Comparison of ENCODE assay signal across 9 mouse cellular contexts in the genomic region with DNA sequence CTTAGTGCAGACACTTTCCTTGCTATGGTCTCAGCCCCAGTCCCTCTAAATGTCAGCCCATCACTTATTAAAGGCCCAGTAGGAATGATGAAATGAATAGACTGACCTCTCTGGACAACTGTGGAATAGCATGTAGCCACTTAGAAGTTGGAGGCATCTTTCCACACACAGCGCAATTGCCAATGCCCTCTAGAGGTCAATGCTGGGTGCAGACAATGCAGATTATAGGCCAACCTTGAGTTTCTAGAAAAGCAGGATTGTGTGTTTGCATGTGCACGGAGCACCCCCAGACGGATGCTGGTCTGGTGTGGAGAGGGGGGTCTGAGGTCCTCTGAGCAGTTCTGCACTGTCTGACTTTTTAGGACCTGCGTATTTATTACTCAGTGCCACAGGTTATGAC. TPM values are rescaled to one million over a fixed set of nuclear protein-coding genes. Genes with fewer than 3 reads are reported as not detected.
DNase-seq lines count a peak whose midpoint lies in the region; ATAC-seq and TF ChIP-seq lines count a peak whose summit lies in the region.
"Had no signal": no experiment of that assay in that cellular context is flagged by ENCODE, and none has a peak within 500 bp of the region (broad histone marks: within the 10 kb centered on the region; RNA-seq: fewer than 3 reads in every experiment).

No protein-coding gene starts in this region.

- no peaks in the 10 kb centered on the region for H3K36me3 ChIP-seq in heart, adult 2 months (ENCODE audit: control insufficient read depth, insufficient read depth, low read length)
- no peaks in the 10 kb centered on the region for H3K36me3 ChIP-seq in hindbrain, postnatal 0 days (ENCODE audit: insufficient read depth, low read length)

- TF ChIP-seq EP300 in heart, adult 2 months (IDR thresholded peaks at IDR 0.05; ENCODE audit: insufficient read depth, low read depth, low read length), result no peak

- H3K4me3 ChIP-seq in heart, adult 2 months, result no peak overlapping the region
- H3K4me3 ChIP-seq in hindbrain, postnatal 0 days (ENCODE audit: low read length), result no peak overlapping the region
- H3K4me3 ChIP-seq: lung, embryonic 15.5 days had no signal

- H3K9me3 ChIP-seq in hindbrain, postnatal 0 days (ENCODE audit: low read length), result no peaks in the 10 kb centered on the region
- H3K9me3 ChIP-seq: lung, embryonic 15.5 days had no signal

- intact Hi-C loops in heart, adult 2 months (cut with DNase I), result loop anchor here (2.0 to 10.0 kb wide), 2 partner anchors 39 to 239 kb away; a partner anchor contains a TSS

- TF ChIP-seq CTCF in heart, adult 2 months (IDR thresholded peaks at IDR 0.05), result peak; percentile 78
- TF ChIP-seq CTCF in hindbrain, postnatal 0 days (IDR thresholded peaks at IDR 0.05; ENCODE audit: low read depth), result peak; percentile 88

- WGBS in heart, adult 2 months, result 68% methylated on average over 4 of the region's 4 CpGs
- 70% methylated on average over 4 of the region's 4 CpGs for WGBS in hindbrain, postnatal 0 days

- H3K27me3 ChIP-seq in heart, adult 2 months (ENCODE audit: control insufficient read depth, insufficient read depth, low read length), result no peaks in the 10 kb centered on the region
- no peaks in the 10 kb centered on the region for H3K27me3 ChIP-seq in hindbrain, postnatal 0 days (ENCODE audit: insufficient read depth, low read length)
- H3K27me3 ChIP-seq: lung, embryonic 15.5 days had no signal

- no peaks in the 10 kb centered on the region for H3K79me2 ChIP-seq in heart, adult 2 months (replicated peaks; ENCODE audit: control insufficient read depth, insufficient read depth, low read length)

- no peak for DNase-seq in heart, adult 2 months
- no peak for DNase-seq in heart, adult 9 months (ENCODE audit: low spot score in 2 of 2)
- DNase-seq in 416B (ENCODE audit: low read depth), result peak; percentile 83
- DNase-seq in NIH3T3 (ENCODE audit: low read depth), result peak; percentile 80
- DNase-seq in hindbrain, postnatal 0 days (ENCODE audit: low spot score), result peak; percentile 76
- DNase-seq in retina, postnatal 7 days (ENCODE audit: low read depth, low spot score), result peak; percentile 47
- no peak for DNase-seq in urinary bladder, postnatal 14 days (ENCODE audit: low spot score)
- no peak for DNase-seq in adrenal gland, postnatal 4 days (ENCODE audit: low spot score in 2 of 2)

- H3K4me1 ChIP-seq in heart, adult 2 months (ENCODE audit: control insufficient read depth, insufficient read depth, low read length), result peaks cover 4% of the 10 kb centered on the region; the same call in 1 of the 2 replicates
- no peaks in the 10 kb centered on the region for H3K4me1 ChIP-seq in hindbrain, postnatal 0 days (ENCODE audit: insufficient read depth, low read length)

- no peak overlapping the region for H3K27ac ChIP-seq in heart, adult 2 months
- H3K27ac ChIP-seq in hindbrain, postnatal 0 days, result no peak overlapping the region
- H3K27ac ChIP-seq: lung, embryonic 15.5 days had no signal

- no peak overlapping the region for H3K4me2 ChIP-seq in hindbrain, postnatal 0 days (ENCODE audit: low read depth, low read length)
- H3K4me2 ChIP-seq: lung, embryonic 15.5 days had no signal

- H3K9ac ChIP-seq in heart, adult 2 months (ENCODE audit: low read depth, low read length), result no peak overlapping the region
- no peak overlapping the region for H3K9ac ChIP-seq in hindbrain, postnatal 0 days (replicated peaks; ENCODE audit: low read length)
- H3K9ac ChIP-seq: lung, embryonic 15.5 days had no signal

- no peak for TF ChIP-seq POLR2A in heart, adult 2 months (IDR thresholded peaks at IDR 0.05; ENCODE audit: insufficient read depth, low read depth, low read length)

- ATAC-seq in hindbrain, postnatal 0 days, result peak; percentile 28

RNA-seq across cellular contexts. Expression of a gene that starts 33.7 kb away (rescaled TPM):
- total RNA-seq in heart, adult 2 months (2021), result 10 to 100 TPM; 15.8 to 20.0 TPM
- polyA plus RNA-seq in heart, adult 2 months (2012; rRNA removed), result 15.7 and 16.0 TPM in 2 replicates
- 19.1 and 44.5 TPM in 2 replicates for total RNA-seq in hindbrain, postnatal 0 days (2014; rRNA removed)
- 20.9 and 22.7 TPM in 2 replicates for polyA plus RNA-seq in hindbrain, postnatal 0 days (2015; fragmentation: Nextera tagmentation; extraction: Ambion mirVana)
- total RNA-seq in adrenal gland, postnatal 4 days (2021), result 10 to 100 TPM; 21.4 to 26.0 TPM

RNA-seq across cellular contexts. Expression of a gene that starts 39.4 kb away (rescaled TPM):
- total RNA-seq in heart, adult 2 months (2021), result 10 to 100 TPM; 52.3 to 53.2 TPM
- 36.1 and 40.3 TPM in 2 replicates for polyA plus RNA-seq in heart, adult 2 months (2012; rRNA removed)
- 21.9 and 25.5 TPM in 2 replicates for total RNA-seq in hindbrain, postnatal 0 days (2014; rRNA removed)
- polyA plus RNA-seq in hindbrain, postnatal 0 days (2015; fragmentation: Nextera tagmentation; extraction: Ambion mirVana), result 1.4 and 1.8 TPM in 2 replicates
- total RNA-seq in adrenal gland, postnatal 4 days (2021), result 10 to 100 TPM; 81.7 to 88.7 TPM

Comparison
In these comparisons a context has a peak if more than half of its experiments do, and no peak if none do; other contexts are left out.
1. DNase-seq: peak in 416B (single experiment), NIH3T3 (single experiment), hindbrain, postnatal 0 days (single experiment) and retina, postnatal 7 days (single experiment); none in heart, adult 2 months (0 of 2), heart, adult 9 months (0 of 2), urinary bladder, postnatal 14 days (single experiment) and adrenal gland, postnatal 4 days (0 of 2).